ENCODE assay signal across 15 mouse cellular contexts in the genomic region with DNA sequence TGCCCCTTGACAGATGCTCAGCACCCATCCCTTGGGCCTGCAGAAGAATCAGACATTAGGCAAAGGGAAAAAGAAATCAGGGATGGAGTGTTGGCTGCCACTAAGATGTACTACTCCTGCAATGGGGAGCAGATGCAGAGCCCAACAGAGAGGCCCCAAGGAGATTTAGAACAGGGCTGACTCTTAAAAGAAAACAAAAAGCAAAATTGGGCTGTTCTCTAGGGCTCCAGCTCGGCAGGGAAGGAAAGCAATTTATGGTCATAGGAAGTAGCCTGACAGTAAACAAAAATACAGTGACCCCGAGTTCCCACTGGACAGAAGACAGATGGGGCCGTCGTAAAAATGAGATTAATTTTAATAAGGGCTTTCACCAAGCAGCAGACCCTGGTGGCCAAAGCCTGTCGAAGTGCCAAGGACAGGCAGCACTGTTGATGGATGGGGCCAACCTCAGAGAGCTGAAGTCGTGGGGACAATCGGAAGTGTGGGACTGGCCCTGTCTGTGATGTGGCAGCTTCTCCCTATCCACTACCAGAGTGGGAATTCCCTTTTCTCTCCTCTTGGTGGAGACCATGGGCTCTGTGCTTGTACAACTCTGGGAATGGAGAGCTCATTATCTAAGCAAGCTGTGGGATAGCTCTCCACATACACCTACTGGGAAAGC.
DNase-seq lines count a peak whose midpoint lies in the region; ATAC-seq and TF ChIP-seq lines count a peak whose summit lies in the region.
"Had no signal": no experiment of that assay in that cellular context is flagged by ENCODE, and none has a peak within 500 bp of the region (broad histone marks: within the 10 kb centered on the region; RNA-seq: fewer than 3 reads in every experiment).

No protein-coding gene starts in this region.

- H3K27ac ChIP-seq in liver, adult 2 months (replicated peaks; ENCODE audit: insufficient read depth, low read depth, low read length): no peak overlapping the region
- H3K27ac ChIP-seq in hindbrain, postnatal 0 days: no peak overlapping the region
- H3K27ac ChIP-seq: embryonic facial prominence, embryonic 12.5 days; forebrain, embryonic 15.5 days; macrophage; stomach, embryonic 15.5 days had no signal

- H3K4me1 ChIP-seq in liver, adult 2 months (ENCODE audit: control insufficient read depth, insufficient read depth, low read length): no peaks in the 10 kb centered on the region
- H3K4me1 ChIP-seq in hindbrain, postnatal 0 days (ENCODE audit: insufficient read depth, low read length): no peaks in the 10 kb centered on the region
- H3K4me1 ChIP-seq: forebrain, embryonic 15.5 days; stomach, embryonic 15.5 days had no signal

- H3K79me2 ChIP-seq in liver, adult 2 months (ENCODE audit: control insufficient read depth, insufficient read depth, low read length): no peaks in the 10 kb centered on the region

- WGBS in liver, adult 2 months: 61% methylated on average over 7 of the region's 7 CpGs
- 36% methylated on average over 7 of the region's 7 CpGs for WGBS in hindbrain, postnatal 0 days

- no peak overlapping the region for H3K9ac ChIP-seq in liver, adult 2 months (ENCODE audit: low read depth, low read length)
- H3K9ac ChIP-seq in hindbrain, postnatal 0 days (replicated peaks; ENCODE audit: low read length): no peak overlapping the region
- H3K9ac ChIP-seq: embryonic facial prominence, embryonic 12.5 days; forebrain, embryonic 15.5 days; stomach, embryonic 15.5 days had no signal

- no peak for ATAC-seq in hindbrain, postnatal 0 days
- ATAC-seq: forebrain, embryonic 15.5 days had no signal

- TF ChIP-seq POLR2A in liver, adult 2 months (IDR thresholded peaks at IDR 0.05; ENCODE audit: extremely low read depth, insufficient read depth, low read length): no peak

- H3K4me2 ChIP-seq in hindbrain, postnatal 0 days (ENCODE audit: low read depth, low read length): no peak overlapping the region
- H3K4me2 ChIP-seq: embryonic facial prominence, embryonic 12.5 days; forebrain, embryonic 15.5 days; stomach, embryonic 15.5 days had no signal

- no peaks in the 10 kb centered on the region for H3K27me3 ChIP-seq in liver, adult 2 months (ENCODE audit: control insufficient read depth, insufficient read depth, low read length)
- H3K27me3 ChIP-seq in hindbrain, postnatal 0 days (ENCODE audit: insufficient read depth, low read length): no peaks in the 10 kb centered on the region
- H3K27me3 ChIP-seq: forebrain, embryonic 15.5 days; stomach, embryonic 15.5 days had no signal

- no peak for TF ChIP-seq CTCF in liver, adult 2 months (IDR thresholded peaks at IDR 0.05; ENCODE audit: low read depth, low read length)
- TF ChIP-seq CTCF in hindbrain, postnatal 0 days (IDR thresholded peaks at IDR 0.05; ENCODE audit: low read depth): no peak

- no peaks in the 10 kb centered on the region for H3K36me3 ChIP-seq in liver, adult 2 months (ENCODE audit: control insufficient read depth, insufficient read depth, low read length)
- no peaks in the 10 kb centered on the region for H3K36me3 ChIP-seq in hindbrain, postnatal 0 days (ENCODE audit: insufficient read depth, low read length)
- H3K36me3 ChIP-seq: embryonic facial prominence, embryonic 12.5 days; forebrain, embryonic 15.5 days; stomach, embryonic 15.5 days had no signal

- H3K4me3 ChIP-seq in liver, adult 2 months (ENCODE audit: insufficient read depth, low read depth, low read length): no peak overlapping the region
- no peak overlapping the region for H3K4me3 ChIP-seq in hindbrain, postnatal 0 days (ENCODE audit: low read length)
- H3K4me3 ChIP-seq: embryonic facial prominence, embryonic 12.5 days; forebrain, embryonic 15.5 days; stomach, embryonic 15.5 days had no signal

- H3K9me3 ChIP-seq in hindbrain, postnatal 0 days (ENCODE audit: low read length): no peaks in the 10 kb centered on the region
- H3K9me3 ChIP-seq: embryonic facial prominence, embryonic 12.5 days; forebrain, embryonic 15.5 days; stomach, embryonic 15.5 days had no signal

- DNase-seq in adrenal gland, adult 2 months: peak; percentile 14
- no peak for DNase-seq in adrenal gland, postnatal 25 days
- peak; percentile 5 for DNase-seq in liver, adult 2 months (ENCODE audit: extremely low read depth, low read depth, low spot score)
- DNase-seq in liver: no peak
- DNase-seq in hindbrain, postnatal 0 days (ENCODE audit: low spot score): peak; percentile 7
- DNase-seq in kidney, postnatal 25 days: peak; percentile 65 to 84
- no peak for DNase-seq in urinary bladder, postnatal 14 days (ENCODE audit: low spot score)
- DNase-seq in ovary, postnatal 10 days (ENCODE audit: low spot score): no peak
- DNase-seq: cerebellum, adult 18-20 months; left cerebral cortex, postnatal 4 days; right cerebral cortex, postnatal 14 days had no signal

Comparison
In these comparisons a context has a peak if more than half of its experiments do, and no peak if none do; other contexts are left out.
1. DNase-seq: peak in adrenal gland, adult 2 months (single experiment), liver, adult 2 months (single experiment), hindbrain, postnatal 0 days (single experiment) and kidney, postnatal 25 days (2 of 2); none in adrenal gland, postnatal 25 days (single experiment), liver (single experiment), urinary bladder, postnatal 14 days (single experiment) and ovary, postnatal 10 days (single experiment).